Mouse (Mus musculus) ES-E14 (cell line): ENCODE results near the gene Tpr. TPM values are rescaled to one million over a fixed set of nuclear protein-coding genes. Genes with fewer than 3 reads are reported as not detected.

Source experiments
- DNase-seq: peaks from one replicate; pipeline ENCODE4 v3.0.0-alpha.2; 2013; ENCODE audit warnings: low read depth, low spot score
- H3K27ac ChIP-seq: 2 replicates; pipeline ENCODE4 v1.5.1; 2012; ENCODE audit warnings: low read depth, mild to moderate bottlenecking, low read length, moderate library complexity, mixed read lengths; ENCODE audit not compliant: poor library complexity, insufficient read depth, severe bottlenecking
- H3K36me3 ChIP-seq: 2 replicates; pipeline ENCODE4 v1.6.1; 2012; ENCODE audit warnings: mild to moderate bottlenecking, low read length, moderate library complexity, mixed read lengths; ENCODE audit not compliant: control insufficient read depth, poor library complexity, insufficient read depth, severe bottlenecking
- H3K4me1 ChIP-seq, 2 experiments: fragments of 150-350 bp in 1 of 2; sonication (generic) in 1 of 2; 2 replicates each; pipeline ENCODE4 v1.6.1; 2012; ENCODE audit warnings: low read length in 2 of 2, mild to moderate bottlenecking in 1 of 2, mixed read lengths in 1 of 2; ENCODE audit not compliant: control insufficient read depth in 2 of 2, insufficient read depth in 2 of 2, poor library complexity in 1 of 2
- H3K4me3 ChIP-seq, 2 experiments: fragments of 150-350 bp in 1 of 2; sonication (generic) in 1 of 2; 2 replicates each; pipeline ENCODE4 v1.5.1; 2012; ENCODE audit warnings: low read length in 2 of 2, low read depth in 1 of 2, mild to moderate bottlenecking in 1 of 2, mixed read lengths in 1 of 2; ENCODE audit not compliant: insufficient read depth in 1 of 2, poor library complexity in 1 of 2, severe bottlenecking in 1 of 2
- H3K9ac ChIP-seq: 2 replicates; pipeline ENCODE4 v1.6.1; 2012; ENCODE audit warnings: low read depth, mild to moderate bottlenecking, low read length, mixed read lengths; ENCODE audit not compliant: poor library complexity, insufficient read depth, severe bottlenecking
- H3K9me3 ChIP-seq: fragments of 150-350 bp; sonication (generic); 2 replicates; pipeline ENCODE4 v1.6.1; 2012; ENCODE audit warnings: low read depth, mild to moderate bottlenecking, low read length; ENCODE audit not compliant: control insufficient read depth, insufficient read depth
- CHD2 ChIP-seq: IDR thresholded peaks from 2 replicates; pipeline ENCODE4 v1.6.1; 2014; ENCODE audit warnings: mild to moderate bottlenecking, low read depth, low read length, inconsistent platforms
- HCFC1 ChIP-seq: IDR thresholded peaks from 2 replicates; pipeline ENCODE4 v1.6.1; 2012; ENCODE audit warnings: low read length, inconsistent platforms, borderline replicate concordance; ENCODE audit not compliant: insufficient read depth
- MAFK ChIP-seq: IDR thresholded peaks from 2 replicates; pipeline ENCODE4 v1.6.1; 2014; ENCODE audit warnings: mild to moderate bottlenecking, low read depth, low read length, inconsistent platforms; ENCODE audit not compliant: insufficient read depth
- ZC3H11A ChIP-seq: IDR thresholded peaks from 2 replicates; pipeline ENCODE4 v1.6.1; 2012; ENCODE audit warnings: low read depth, mild to moderate bottlenecking, inconsistent platforms, low read length, borderline replicate concordance
- ZNF384 ChIP-seq: IDR thresholded peaks from 2 replicates; pipeline ENCODE4 v1.6.1; 2012; ENCODE audit warnings: low read depth, low read length, inconsistent platforms
- in situ Hi-C, 2 experiments: fragments of 600-800 bp; cut with MboI; formaldehyde crosslinking; loops; one replicate each; pipeline ENCODE4 v1.15.1; 2025; ENCODE audit warnings: low sequenced_read_pairs in 2 of 2, inconsistent platforms in 1 of 2; ENCODE audit not compliant: unreplicated experiment in 2 of 2
- total RNA-seq: library from RNA; depleted of rRNA; stranded (reverse); fragments of 300-350 nt; gene quantifications from 2 replicates; pipeline ENCODE4 v1.2.3, GENCODE M21; 2012

The Tpr gene
- total RNA-seq, 1 experiment, result 271 TPM

DNA sequence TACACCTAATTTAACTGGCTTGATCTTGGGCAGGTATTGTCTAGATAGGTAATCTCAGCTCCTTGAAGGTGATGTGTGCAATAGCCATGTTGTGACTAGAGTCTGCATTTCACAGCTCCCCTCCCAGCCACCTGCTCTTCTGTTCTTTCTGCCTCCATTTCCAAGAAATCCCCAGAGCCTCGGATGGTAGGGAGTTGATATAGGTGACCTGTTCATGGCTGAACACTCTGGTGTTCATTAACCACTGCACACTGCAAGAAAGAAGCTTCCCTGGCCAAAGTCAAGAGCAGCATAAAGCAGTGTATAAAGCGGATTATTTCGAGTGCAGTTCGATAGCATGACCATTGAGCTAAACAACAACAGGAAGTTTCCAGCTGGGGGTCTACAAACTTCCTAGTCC, 25.8 kb downstream of the Tpr start:
- TF ChIP-seq MAFK (no peak), ZNF384 (no peak), ZC3H11A (no peak), CHD2 (no peak), HCFC1 (no peak)
- Histone ChIP-seq H3K9ac (no peak overlapping the region), H3K9me3 (no peaks in the 10 kb centered on the region), H3K27ac (no peak overlapping the region), H3K4me3 (no peak overlapping the region), H3K36me3 (peaks cover 33% of the 10 kb centered on the region), H3K4me1 (no peaks in the 10 kb centered on the region)
- no peak for DNase-seq
- in situ Hi-C loops, result loop anchor here in 1 of 2 experiments (25.0 kb wide), 1 partner anchor 944 kb away; no protein-coding TSS in a partner anchor

DNA sequence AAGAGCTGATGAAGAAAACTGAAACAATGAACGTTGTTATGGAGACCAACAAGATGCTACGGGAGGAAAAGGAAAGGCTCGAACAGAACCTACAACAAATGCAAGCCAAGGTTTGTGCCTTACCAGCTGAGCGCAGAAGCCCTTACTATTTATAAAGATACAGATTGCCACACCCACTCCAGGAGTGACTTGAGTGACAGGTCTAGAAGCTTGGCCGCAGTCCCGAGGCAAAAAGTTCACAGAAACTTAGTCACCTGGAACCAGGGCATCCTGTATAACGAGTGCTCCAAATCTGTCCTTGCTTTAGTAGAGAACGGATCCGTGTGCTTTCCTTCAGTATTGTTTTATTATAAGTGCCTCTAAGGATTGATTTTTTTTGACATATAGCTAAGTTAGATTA, 33.0 kb downstream of the Tpr start:
- TF ChIP-seq CHD2 (no peak), HCFC1 (no peak), ZC3H11A (no peak), ZNF384 (no peak), MAFK (no peak)
- in situ Hi-C loops, result loop anchor here in 1 of 2 experiments (25.0 kb wide), 1 partner anchor 937 kb away; no protein-coding TSS in a partner anchor
- Histone ChIP-seq H3K4me1 (no peaks in the 10 kb centered on the region), H3K9me3 (no peaks in the 10 kb centered on the region), H3K27ac (peak overlapping the region; percentile 60; the same call in 1 of the 2 replicates), H3K9ac (no peak overlapping the region), H3K4me3 (no peak overlapping the region), H3K36me3 (peaks cover 30% of the 10 kb centered on the region)
- DNase-seq, result no peak

- no peak overlapping the region for H3K9ac ChIP-seq
- no peak for TF ChIP-seq MAFK
- TF ChIP-seq ZC3H11A, result no peak
- no peak for TF ChIP-seq ZNF384
- TF ChIP-seq HCFC1, result no peak
- TF ChIP-seq CHD2, result no peak
- no peak overlapping the region for H3K4me3 ChIP-seq
- H3K9me3 ChIP-seq, result no peaks in the 10 kb centered on the region
- no peaks in the 10 kb centered on the region for H3K4me1 ChIP-seq
- in situ Hi-C loops, result loop anchor here in 1 of 2 experiments (25.0 kb wide), 1 partner anchor 936 kb away; no protein-coding TSS in a partner anchor
- H3K36me3 ChIP-seq, result peaks cover 34% of the 10 kb centered on the region
- DNase-seq, result peak; percentile 8
- no peak overlapping the region for H3K27ac ChIP-seq
Measured at GRCm38 (mm10) chr1:150426216-150426615, 33.6 kb downstream of the Tpr start.

- DNase-seq, result no peak
- no peak overlapping the region for H3K27ac ChIP-seq
- H3K4me3 ChIP-seq, result no peak overlapping the region
- peaks cover 20% of the 10 kb centered on the region for H3K36me3 ChIP-seq
- H3K9me3 ChIP-seq, result no peaks in the 10 kb centered on the region
- no peak overlapping the region for H3K9ac ChIP-seq
- TF ChIP-seq CHD2 (no peak), HCFC1 (no peak), ZNF384 (no peak), MAFK (no peak), ZC3H11A (no peak)
- in situ Hi-C loops, result loop anchor here in 1 of 2 experiments (25.0 kb wide), 1 partner anchor 924 kb away; no protein-coding TSS in a partner anchor
- H3K4me1 ChIP-seq, result no peaks in the 10 kb centered on the region
Measured at GRCm38 (mm10) chr1:150438641-150439040, 46.0 kb downstream of the Tpr start.

DNA sequence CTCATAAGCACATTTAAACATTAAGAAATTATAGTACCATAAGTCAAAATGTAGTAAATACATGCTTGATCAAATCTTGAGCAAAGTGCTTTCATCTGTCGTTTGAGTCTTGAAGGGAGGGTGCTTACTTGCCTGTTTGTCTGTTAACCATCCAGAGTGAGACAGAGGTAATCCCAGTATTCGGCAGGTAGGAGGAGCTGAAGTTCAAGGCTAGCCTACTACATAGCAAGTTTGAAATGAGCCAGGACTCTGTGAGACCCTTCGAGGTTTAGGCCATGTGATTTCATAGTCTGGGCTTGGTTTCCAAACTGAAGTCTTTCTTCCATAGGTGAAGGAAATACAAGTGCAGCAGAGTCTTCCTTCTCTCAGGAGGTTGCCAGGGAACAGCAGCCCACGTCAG, 49.1 kb downstream of the Tpr start:
- H3K27ac ChIP-seq, result no peak overlapping the region
- H3K36me3 ChIP-seq, result peaks cover 19% of the 10 kb centered on the region
- no peak overlapping the region for H3K4me3 ChIP-seq
- no peaks in the 10 kb centered on the region for H3K4me1 ChIP-seq
- no peak for DNase-seq
- TF ChIP-seq MAFK (no peak), ZC3H11A (no peak), CHD2 (no peak), HCFC1 (no peak), ZNF384 (no peak)
- H3K9ac ChIP-seq, result no peak overlapping the region
- in situ Hi-C loops, result loop anchor here in 1 of 2 experiments (25.0 kb wide), 1 partner anchor 921 kb away; no protein-coding TSS in a partner anchor
- H3K9me3 ChIP-seq, result no peaks in the 10 kb centered on the region
